Mouse (Mus musculus): Measurements from ENCODE around the gene Gpr119.
A peak's percentile ranks its signal among the peaks of the same experiment; 100 is the strongest.

The Gpr119 gene

GRCm38 (mm10) chrX:48674171-48674570 is at the start of gene Gpr119:
TSS of gene Gpr119 (minus strand) at chrX:48674478.
- no peak for DNase-seq

- DNase-seq = no peak
Measured at GRCm38 (mm10) chrX:48712846-48713245, 38.6 kb upstream of the Gpr119 start.

GRCm38 (mm10) chrX:48709701-48710100 is 35.4 kb upstream of the Gpr119 start:
- DNase-seq = no peak

GRCm38 (mm10) chrX:48694864-48695371 is 20.6 kb upstream of the Gpr119 start, which contains the start of gene Rbmx2:
TSS of gene Rbmx2 (plus strand) at chrX:48695004.
- DNase-seq = peak; percentile 85

GRCm38 (mm10) chrX:48694460-48694859 is 20.2 kb upstream of the Gpr119 start:
- no peak for DNase-seq

- DNase-seq = no peak
Measured at GRCm38 (mm10) chrX:48683857-48684256, 9.6 kb upstream of the Gpr119 start.

GRCm38 (mm10) chrX:48683451-48683850 is 9.2 kb upstream of the Gpr119 start:
- DNase-seq = peak; percentile 37

GRCm38 (mm10) chrX:48671714-48672113 is 2.6 kb downstream of the Gpr119 start:
- no peak for DNase-seq

GRCm38 (mm10) chrX:48669588-48669987 is 4.7 kb downstream of the Gpr119 start:
- no peak for DNase-seq

GRCm38 (mm10) chrX:48666807-48667206 is 7.5 kb downstream of the Gpr119 start:
- no peak for DNase-seq

GRCm38 (mm10) chrX:48644122-48644521 is 30.2 kb downstream of the Gpr119 start:
- DNase-seq = peak; percentile 24

GRCm38 (mm10) chrX:48637032-48637431 is 37.2 kb downstream of the Gpr119 start:
- DNase-seq = no peak

GRCm38 (mm10) chrX:48624054-48624420 is 50.2 kb downstream of the Gpr119 start:
- DNase-seq = no peak

- DNase-seq = peak; percentile 72
Measured at GRCm38 (mm10) chrX:48623379-48624053, 50.8 kb downstream of the Gpr119 start, which contains the start of gene Slc25a14. TSS of gene Slc25a14 (plus strand) at chrX:48623413.

GRCm38 (mm10) chrX:48623049-48623378 is 51.3 kb downstream of the Gpr119 start:
- DNase-seq = no peak

Data from lung, postnatal 14 days (tissue).